Mouse (Mus musculus): ENCODE measurements around the gene Apol6.

GRCm38 (mm10) chr15:77068439-77068861 is 23.9 kb downstream of the Apol6 start:
- TF ChIP-seq POLR2A (IDR thresholded peaks at IDR 0.05; ENCODE audit: low read depth, low read length) (no peak), CTCF (conservative IDR thresholded peaks at IDR 0.05; ENCODE audit: insufficient read depth, insufficient read length, low read depth, low read length) (no peak)
